Mouse (Mus musculus) c-Kit-positive CD71-negative TER-119-negative erythroid progenitor cells, embryonic 14.5 days (primary cell): ENCODE results near the gene Ccdc157.
A peak's percentile ranks its signal among the peaks of the same experiment; 100 is the strongest.

ENCODE experiments used
- DNase-seq: peaks from one replicate; pipeline ENCODE4 v3.0.0-alpha.2; 2013; ENCODE audit warnings: low read depth

Gene Ccdc157

GRCm38 (mm10) chr11:4183511-4183910, 23.4 kb upstream of the Ccdc157 start:
- no peak for DNase-seq

- DNase-seq = no peak
These were observed 22.0 kb upstream of the Ccdc157 start for GRCm38 (mm10) chr11:4182061-4182460.

GRCm38 (mm10) chr11:4177716-4178115, 17.6 kb upstream of the Ccdc157 start:
- DNase-seq = no peak

GRCm38 (mm10) chr11:4174586-4174985, 14.5 kb upstream of the Ccdc157 start:
- no peak for DNase-seq

GRCm38 (mm10) chr11:4166467-4167090, 6.5 kb upstream of the Ccdc157 start:
- DNase-seq = no peak

GRCm38 (mm10) chr11:4164701-4165100, 4.6 kb upstream of the Ccdc157 start:
- DNase-seq = no peak

- DNase-seq = no peak
These were observed 826 bp upstream of the Ccdc157 start for GRCm38 (mm10) chr11:4160758-4161480.

GRCm38 (mm10) chr11:4158676-4159075, 1.4 kb downstream of the Ccdc157 start:
- no peak for DNase-seq

GRCm38 (mm10) chr11:4155641-4156040, 4.5 kb downstream of the Ccdc157 start:
- no peak for DNase-seq

- no peak for DNase-seq
These were observed 6.4 kb downstream of the Ccdc157 start for GRCm38 (mm10) chr11:4153694-4154093.

- DNase-seq = no peak
These were observed 10.2 kb downstream of the Ccdc157 start for GRCm38 (mm10) chr11:4149886-4150285.

- DNase-seq = no peak
These were observed 11.4 kb downstream of the Ccdc157 start for GRCm38 (mm10) chr11:4148536-4149156.

GRCm38 (mm10) chr11:4148120-4148519, 12.0 kb downstream of the Ccdc157 start:
- no peak for DNase-seq

GRCm38 (mm10) chr11:4147098-4147497, 13.0 kb downstream of the Ccdc157 start:
- DNase-seq = no peak

GRCm38 (mm10) chr11:4146381-4146780, 13.7 kb downstream of the Ccdc157 start:
- DNase-seq = no peak

GRCm38 (mm10) chr11:4143281-4144062, 16.6 kb downstream of the Ccdc157 start:
- no peak for DNase-seq

GRCm38 (mm10) chr11:4142352-4142751, 17.7 kb downstream of the Ccdc157 start:
- no peak for DNase-seq

GRCm38 (mm10) chr11:4141505-4141904, 18.6 kb downstream of the Ccdc157 start:
- no peak for DNase-seq

- no peak for DNase-seq
These were observed 21.1 kb downstream of the Ccdc157 start for GRCm38 (mm10) chr11:4138964-4139363.

- DNase-seq = peak; percentile 92
These were observed 24.8 kb downstream of the Ccdc157 start, which contains the start of gene Rnf215 for GRCm38 (mm10) chr11:4134986-4135935. Gene Rnf215 (plus strand): TSS chr11:4135202.

GRCm38 (mm10) chr11:4134400-4134799, 25.7 kb downstream of the Ccdc157 start:
- DNase-seq = no peak
